Mouse (Mus musculus) thymus, postnatal 4 days (tissue): ENCODE measurements at regions not wholly inside any gene's neighbourhood (a gene's known extent, or its start where the extent isn't known, plus 50 kb on each side); places are given as distances from the start of the nearest gene placed in this dataset.

Source experiments
- DNase-seq: peaks from one replicate; pipeline ENCODE4 v3.0.0; 2021

DNA sequence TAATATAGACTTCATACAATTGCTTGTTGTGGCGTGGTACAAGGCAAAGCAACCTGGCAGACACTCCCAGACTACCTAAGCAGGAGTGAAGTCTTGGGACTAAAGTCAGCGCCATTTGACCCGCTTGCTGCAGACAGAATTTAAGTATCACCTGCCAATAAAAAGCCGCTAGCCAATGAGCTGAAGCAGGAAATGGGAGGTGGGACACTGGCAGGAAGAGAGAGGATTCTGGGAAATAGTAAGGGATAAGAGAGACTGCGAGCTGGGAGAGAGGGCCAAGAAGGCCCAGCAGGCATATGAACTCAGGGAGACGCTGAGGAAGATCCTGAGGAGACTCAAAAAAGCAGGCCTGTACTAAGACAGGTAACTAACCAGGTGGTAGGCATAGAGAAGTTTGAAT lies 102.0 kb upstream of the Slc22a12 start:
- DNase-seq = no peak

DNA sequence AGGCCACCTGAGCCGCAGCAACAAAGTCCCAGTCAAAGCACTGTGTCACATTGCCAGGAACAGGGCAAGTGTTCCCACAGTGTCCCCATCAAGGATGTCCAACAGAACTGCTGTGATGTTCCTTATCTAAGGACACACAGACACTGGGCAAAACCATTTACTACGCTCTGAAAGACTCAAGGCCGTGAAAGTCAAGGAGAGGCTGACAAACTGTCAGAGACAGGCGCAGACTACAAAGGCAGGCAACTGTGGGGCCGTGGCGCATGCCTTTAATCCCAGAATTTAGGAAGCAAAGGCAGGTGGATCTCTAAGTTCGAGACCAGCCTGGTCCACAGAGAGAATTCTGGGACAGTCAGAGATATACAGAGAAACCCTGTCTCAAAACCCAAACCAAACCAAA lies 96.8 kb upstream of the Slc22a12 start:
- no peak for DNase-seq

DNA sequence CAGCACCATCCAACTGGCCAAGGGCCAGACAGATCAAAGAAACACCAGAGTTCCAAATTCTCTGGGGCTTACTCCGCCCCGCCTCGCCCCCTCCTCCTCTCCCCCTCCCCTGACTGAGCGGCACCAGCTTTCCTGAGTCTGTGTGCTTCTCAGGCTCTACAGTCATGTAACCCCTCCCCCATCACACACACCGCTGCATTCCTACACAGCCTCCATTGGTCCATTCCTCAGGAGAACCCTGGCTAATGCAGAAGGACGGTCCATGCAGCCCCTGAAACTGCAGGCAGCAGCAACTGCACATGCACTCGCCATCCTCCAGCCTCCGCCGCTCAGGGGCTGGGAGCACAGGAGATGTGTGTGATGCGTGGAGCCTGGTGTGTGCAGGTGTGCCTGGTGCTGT lies 90.6 kb upstream of the Slc22a12 start:
- DNase-seq = no peak

DNA sequence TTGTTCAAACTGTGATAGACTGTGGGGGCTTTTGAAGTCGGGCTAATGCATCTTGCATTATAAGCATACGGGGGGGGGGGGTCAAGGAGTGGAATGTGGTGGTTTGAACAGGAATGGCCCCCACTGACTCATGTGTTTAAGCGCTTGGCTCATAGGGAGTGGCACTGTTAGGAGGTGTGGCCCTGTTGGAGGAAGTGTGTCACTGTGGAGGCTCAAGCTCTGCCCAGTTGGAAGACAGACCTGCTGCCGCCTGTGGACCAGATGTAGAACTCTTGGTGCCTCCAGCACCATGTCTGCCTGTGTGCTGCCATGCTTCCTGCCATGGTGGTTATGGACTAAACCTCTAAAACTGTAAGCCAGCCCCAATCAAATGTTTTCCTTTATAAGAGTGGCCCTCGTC lies 89.0 kb upstream of the Slc22a12 start:
- no peak for DNase-seq

GRCm38 (mm10) chr19:6630613-6630940 lies 87.7 kb upstream of the Slc22a12 start:
- no peak for DNase-seq

DNA sequence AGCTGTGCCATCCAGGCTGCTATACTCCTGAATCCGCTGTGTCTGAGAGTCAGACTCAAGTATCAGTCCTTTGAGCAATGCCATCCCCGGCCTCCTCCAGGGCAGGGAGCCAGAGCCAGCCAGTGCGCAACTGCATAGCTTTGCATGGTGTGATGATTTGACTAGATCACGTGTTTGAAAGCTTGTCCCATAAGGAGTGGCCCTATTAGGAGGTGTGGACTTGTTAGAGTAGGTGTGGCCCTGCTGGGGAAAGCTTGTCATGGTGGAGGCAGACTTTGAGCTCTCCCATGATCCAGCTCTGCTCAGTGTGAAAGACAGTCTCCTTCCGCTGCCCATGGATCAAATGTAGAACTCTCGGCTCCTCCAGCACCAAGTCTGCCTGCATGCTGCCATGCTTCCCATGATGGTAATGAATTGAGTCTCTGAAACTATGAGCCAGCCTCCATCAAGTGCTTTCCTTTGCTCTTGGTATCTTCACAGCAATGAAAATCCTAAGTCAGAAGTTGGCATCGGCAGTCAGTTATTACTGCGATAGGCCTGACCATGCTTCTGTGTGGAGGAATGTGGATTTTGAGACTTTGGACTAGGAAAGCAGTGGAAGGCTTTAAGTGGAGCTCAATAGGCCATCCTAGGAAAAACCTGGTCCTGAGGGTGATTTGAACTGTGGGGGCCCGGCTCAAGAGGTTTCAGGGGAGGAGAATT lies 87.2 kb upstream of the Slc22a12 start:
- DNase-seq = no peak

DNA sequence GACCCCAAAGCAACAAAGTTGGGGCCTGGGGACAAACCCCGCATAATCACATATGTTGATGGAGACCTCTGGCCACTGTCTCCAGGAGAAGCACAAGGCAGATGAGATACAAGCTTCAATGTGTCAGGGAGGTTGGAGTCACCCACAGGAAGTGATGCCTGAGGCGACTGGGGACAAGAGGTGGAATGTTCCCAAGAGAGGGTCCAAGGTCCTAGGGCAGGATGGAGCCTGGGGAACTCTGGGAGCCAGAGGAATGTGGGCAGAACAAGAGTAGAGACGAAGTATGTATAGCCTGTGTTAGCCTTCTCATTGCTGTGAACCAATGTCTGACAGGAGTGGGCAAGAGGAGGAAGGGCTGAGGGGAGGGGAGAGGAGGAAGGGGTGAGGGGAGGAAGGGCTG lies 82.7 kb upstream of the Slc22a12 start:
- no peak for DNase-seq

GRCm38 (mm10) chr19:6621023-6621422 lies 78.2 kb upstream of the Slc22a12 start:
- DNase-seq = no peak

GRCm38 (mm10) chr19:6619546-6619945 lies 76.7 kb upstream of the Slc22a12 start:
- DNase-seq = no peak

DNA sequence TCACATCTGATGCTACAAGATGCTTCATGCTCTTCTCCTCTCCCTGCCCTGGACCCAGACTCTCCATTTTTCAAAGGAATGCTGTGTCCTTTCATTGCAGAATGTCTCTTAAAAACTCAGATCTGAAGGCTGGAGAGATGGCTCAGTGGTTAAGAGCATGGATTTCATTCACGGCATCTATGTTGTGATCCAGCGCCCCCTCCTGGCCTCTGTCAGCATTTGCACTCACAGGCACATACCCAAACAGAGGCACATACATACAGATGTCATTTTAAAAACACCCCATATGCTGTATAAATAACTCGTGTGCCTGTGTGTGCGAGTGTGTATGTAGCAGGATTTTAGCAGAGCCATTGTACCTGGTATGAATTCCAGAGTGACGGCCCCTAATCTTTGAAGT lies 73.8 kb upstream of the Slc22a12 start:
- DNase-seq = no peak

GRCm38 (mm10) chr19:6612441-6612840 lies 69.6 kb upstream of the Slc22a12 start:
- DNase-seq = no peak

DNA sequence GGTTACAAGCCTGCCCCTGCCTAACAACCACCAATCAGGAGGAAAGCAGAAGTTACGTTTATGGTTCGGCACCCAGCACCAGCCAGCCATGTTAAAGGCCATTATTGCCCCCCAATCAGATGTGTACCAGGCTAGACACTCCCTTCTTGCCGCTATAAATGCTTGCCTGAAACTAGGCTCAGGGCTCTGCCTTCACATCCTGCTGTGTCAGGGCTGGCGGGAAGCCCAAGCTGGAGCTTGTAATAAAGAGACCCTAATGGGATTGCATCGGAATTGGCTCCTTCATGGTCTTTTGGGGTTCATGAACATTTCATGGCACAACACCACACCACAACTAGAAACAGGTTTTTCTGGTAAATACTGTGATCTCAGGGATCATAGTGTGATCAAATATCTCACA lies 69.1 kb upstream of the Slc22a12 start:
- DNase-seq = no peak

DNA sequence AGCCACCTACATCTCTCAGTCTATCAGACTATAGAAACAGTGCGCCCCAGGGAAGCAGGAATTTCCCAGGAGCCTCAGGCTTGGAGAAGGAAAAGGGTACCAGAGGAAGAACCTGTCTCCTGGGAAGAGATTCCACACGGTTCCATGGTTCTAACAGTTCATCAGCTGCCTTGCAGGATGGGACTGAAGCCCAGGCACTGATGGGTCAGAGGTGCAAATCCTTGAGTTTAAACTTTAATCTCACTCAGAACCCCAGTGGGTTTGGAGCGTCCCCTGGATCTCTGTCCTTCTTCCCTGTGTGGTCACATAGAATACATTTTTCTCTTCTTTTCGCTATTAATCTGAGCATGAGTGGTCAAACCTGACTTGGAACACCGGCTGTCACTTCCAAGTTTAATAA lies 67.9 kb upstream of the Slc22a12 start:
- DNase-seq = no peak

- no peak for DNase-seq
These were observed 67.2 kb upstream of the Slc22a12 start for GRCm38 (mm10) chr19:6610051-6610450.

- no peak for DNase-seq
These were observed 64.7 kb upstream of the Slc22a12 start for GRCm38 (mm10) chr19:6607501-6607900.

DNA sequence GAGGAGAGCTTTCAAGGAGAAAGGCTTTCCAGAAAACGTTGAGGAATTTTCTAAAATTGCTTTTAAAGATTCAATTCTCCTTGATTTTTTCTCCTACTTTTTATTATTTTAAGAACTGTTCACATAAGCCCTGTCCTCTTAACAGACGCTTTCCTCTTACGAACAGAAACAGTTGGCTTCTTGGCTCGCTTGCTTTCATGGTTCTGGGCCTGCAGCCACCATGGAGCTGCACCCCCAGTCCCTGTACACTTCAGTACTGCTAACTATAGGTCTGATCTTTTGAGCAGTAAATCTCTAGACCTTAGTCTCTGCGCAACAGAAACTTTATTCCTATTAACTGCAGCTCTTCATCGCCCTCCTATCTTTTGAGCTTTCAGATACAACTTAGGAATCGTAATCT lies 63.8 kb upstream of the Slc22a12 start:
- DNase-seq = no peak

DNA sequence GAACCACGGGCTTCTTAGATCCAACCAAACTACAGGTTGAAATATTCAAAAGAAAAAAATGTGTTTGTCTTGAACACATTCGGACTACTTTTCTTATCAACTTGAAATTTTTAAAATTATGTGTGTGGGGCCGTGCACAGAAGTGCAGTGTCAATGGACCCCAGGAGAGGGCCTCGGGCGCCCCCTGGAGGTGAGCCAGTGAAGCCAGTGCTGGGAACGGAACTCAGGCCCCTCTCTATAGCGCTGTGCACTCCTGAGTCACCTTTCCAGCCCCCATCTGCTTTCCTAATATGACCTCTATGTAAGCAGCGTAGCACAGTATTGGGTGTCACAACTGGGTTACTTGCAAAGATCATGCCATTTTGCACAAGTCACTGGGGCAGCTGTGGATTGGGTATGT lies 61.9 kb upstream of the Slc22a12 start:
- peak; percentile 41 for DNase-seq

DNA sequence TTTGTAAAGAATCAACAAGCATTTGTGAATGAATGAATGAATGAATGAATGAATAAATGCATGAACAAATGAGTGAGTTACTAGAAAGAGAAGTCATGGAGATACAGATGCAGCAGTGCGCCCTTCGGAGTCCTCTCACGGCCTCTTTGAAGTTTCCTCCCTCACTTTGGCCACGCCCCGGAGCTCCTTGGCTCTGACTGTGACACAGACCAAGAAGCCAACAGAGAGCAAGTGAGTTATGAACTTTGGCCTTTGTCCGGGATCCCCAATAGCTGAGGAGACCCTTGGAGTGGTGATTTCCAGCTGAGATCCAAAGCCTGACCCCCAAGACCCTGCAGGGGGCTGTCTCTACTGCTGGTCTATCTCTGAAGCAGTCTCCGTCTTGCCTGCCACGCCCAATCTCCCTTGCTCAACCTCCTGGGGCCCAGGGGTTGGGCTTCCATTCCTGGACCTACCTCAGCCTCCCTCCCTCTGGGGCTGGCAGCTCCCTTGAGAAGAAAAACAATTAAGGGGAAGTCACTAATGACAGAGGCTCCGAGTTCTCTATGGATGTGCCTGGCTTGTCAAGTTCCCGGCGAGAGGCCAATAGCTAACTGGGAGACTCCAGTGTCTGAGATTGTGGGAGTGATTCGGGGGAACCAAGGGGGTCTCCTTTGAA lies 58.2 kb upstream of the Slc22a12 start:
- DNase-seq = no peak

GRCm38 (mm10) chr19:6599281-6599680 lies 56.4 kb upstream of the Slc22a12 start:
- DNase-seq = no peak

DNA sequence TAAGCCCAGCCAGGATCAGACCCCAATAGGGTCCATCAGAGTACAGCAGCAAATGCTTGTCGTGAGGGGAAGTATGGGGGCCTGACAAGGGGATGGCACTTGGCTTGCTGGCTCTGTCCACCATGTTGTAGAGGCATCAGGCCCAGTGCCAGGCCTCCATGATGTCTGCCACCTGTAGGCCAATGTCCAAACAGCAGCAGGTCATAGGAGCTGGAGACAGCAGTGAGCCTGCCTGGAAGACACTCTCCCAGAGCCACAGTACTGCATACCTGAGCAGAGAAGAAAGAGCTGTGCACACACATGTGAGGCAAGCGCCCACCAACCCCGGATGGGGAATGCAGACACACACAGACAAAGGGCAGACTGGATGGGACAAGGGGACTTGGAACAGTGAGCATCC lies 55.4 kb upstream of the Slc22a12 start:
- DNase-seq = peak; percentile 23

- DNase-seq = no peak
These were observed 53.0 kb upstream of the Slc22a12 start for GRCm38 (mm10) chr19:6595801-6596200.
